Comparison of ENCODE assay signal across 15 mouse cellular contexts in the genomic region with DNA sequence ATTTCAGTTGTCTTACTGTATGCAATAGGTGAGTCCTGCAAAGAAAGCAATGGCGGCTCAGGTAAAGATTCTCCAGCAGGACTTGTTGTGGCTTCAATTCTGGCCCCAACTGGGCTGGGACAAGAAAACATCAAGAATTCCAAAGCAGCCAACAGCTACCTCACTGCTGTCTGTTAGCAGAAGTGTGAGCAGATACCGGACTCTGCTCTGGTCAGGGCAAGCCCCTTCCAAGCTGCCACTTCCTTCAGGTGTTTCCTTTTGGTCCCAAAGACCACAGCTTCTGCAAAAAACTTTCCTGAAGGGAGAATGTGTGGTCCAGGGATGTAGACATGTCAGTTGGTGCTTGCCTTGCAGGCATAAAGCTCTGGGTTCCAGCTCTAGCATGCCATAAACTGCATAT.
"Had no signal": no experiment of that assay in that cellular context is flagged by ENCODE, and none has a peak within 500 bp of the region (broad histone marks: within the 10 kb centered on the region; RNA-seq: fewer than 3 reads in every experiment).

No protein-coding gene starts in this region.

- H3K36me3 ChIP-seq: midbrain, embryonic 12.5 days; midbrain, embryonic 15.5 days had no signal

- ATAC-seq: midbrain, embryonic 15.5 days had no signal

- DNase-seq: kidney, adult 2 months; kidney, postnatal 25 days; layer of hippocampus, adult 9-11 months; liver, embryonic 13.5 days; lung, adult 2 months; lung, postnatal 14 days; retina, postnatal 1 day; right cerebral cortex, postnatal 25 days; spleen, adult 18-20 months; thymus, postnatal 36 days had no signal

- H3K4me3 ChIP-seq: layer of hippocampus, adult 2 months; liver, embryonic 13.5 days; midbrain, embryonic 12.5 days; midbrain, embryonic 15.5 days; neural tube, embryonic 13.5 days; stomach, embryonic 15.5 days had no signal

- H3K4me2 ChIP-seq: liver, embryonic 13.5 days; midbrain, embryonic 12.5 days; midbrain, embryonic 15.5 days; neural tube, embryonic 13.5 days; stomach, embryonic 15.5 days had no signal

- H3K27me3 ChIP-seq: liver, embryonic 13.5 days; midbrain, embryonic 12.5 days; midbrain, embryonic 15.5 days; neural tube, embryonic 13.5 days; stomach, embryonic 15.5 days had no signal
